Mouse (Mus musculus) liver, embryonic 14.5 days (tissue): Measurements from ENCODE around the gene Actr6. TPM values are rescaled to one million over a fixed set of nuclear protein-coding genes. Genes with fewer than 3 reads are reported as not detected.
"Not testable (repeated sequence)": the region's sequence is repeated elsewhere in the genome, so short reads cannot be mapped to it uniquely, and the experiment has no call there.

Experiments
- ATAC-seq: fragments of 200-750 bp; cut with Nextera tagmentation; 2 replicates; pipeline ENCODE4 v1.8.0; 2017; ENCODE audit warnings: moderate number of reproducible peaks, mild to moderate bottlenecking, moderate library complexity; ENCODE audit not compliant: insufficient read depth
- DNase-seq, 3 experiments: peaks; one replicate each; pipeline ENCODE4 v3.0.0-alpha.2; 2012 to 2013; ENCODE audit warnings: low read depth in 3 of 3, low spot score in 3 of 3
- H3K27ac ChIP-seq: fragments of 300-500 bp; sonication (generic); 2 replicates; pipeline ENCODE4 v1.5.1; 2014; ENCODE audit warnings: moderate library complexity, mild to moderate bottlenecking, control low read depth, inconsistent platforms
- H3K27me3 ChIP-seq: fragments of 300-500 bp; sonication (generic); 2 replicates; pipeline ENCODE4 v1.6.1; 2014; ENCODE audit warnings: mild to moderate bottlenecking, low read length, moderate library complexity; ENCODE audit not compliant: control insufficient read depth, insufficient read depth
- H3K36me3 ChIP-seq: fragments of 300-500 bp; sonication (generic); replicated peaks from 2 replicates; pipeline ENCODE4 v1.6.1; 2014; ENCODE audit warnings: low read depth; ENCODE audit not compliant: control insufficient read depth, insufficient read depth
- H3K4me1 ChIP-seq, 2 experiments: fragments of 200-500 bp in 1 of 2; fragments of 300-500 bp in 1 of 2; sonication (generic) in 1 of 2; replicated peaks; 2 replicates each; pipeline ENCODE4 v1.6.1; 2012 to 2014; ENCODE audit warnings: antibody characterized with exemption in 1 of 2, inconsistent platforms in 1 of 2, low read length in 1 of 2; ENCODE audit not compliant: control insufficient read depth in 2 of 2, insufficient read depth in 2 of 2
- H3K4me2 ChIP-seq: fragments of 300-500 bp; sonication (generic); 2 replicates; pipeline ENCODE4 v1.6.1; 2014; ENCODE audit warnings: low read depth, mild to moderate bottlenecking, control low read depth, moderate library complexity
- H3K4me3 ChIP-seq, 2 experiments: fragments of 200-500 bp in 1 of 2; fragments of 300-500 bp in 1 of 2; sonication (generic) in 1 of 2; 2 replicates each; pipeline ENCODE4 v1.5.1; 2012 to 2014; ENCODE audit warnings: low read depth in 2 of 2, low read length in 2 of 2, mild to moderate bottlenecking in 2 of 2, control low read depth in 1 of 2, inconsistent platforms in 1 of 2, moderate library complexity in 1 of 2; ENCODE audit not compliant: insufficient read depth in 1 of 2
- H3K9ac ChIP-seq: fragments of 300-500 bp; sonication (generic); replicated peaks from 2 replicates; pipeline ENCODE4 v1.6.1; 2014; ENCODE audit warnings: mild to moderate bottlenecking, control low read depth, moderate library complexity
- H3K9me3 ChIP-seq: fragments of 300-500 bp; sonication (generic); 2 replicates; pipeline ENCODE4 v1.6.1; 2016; ENCODE audit warnings: low read length, mixed read lengths; ENCODE audit not compliant: control insufficient read depth
- CTCF ChIP-seq: IDR thresholded peaks from 2 replicates; pipeline ENCODE4 v1.5.1; 2016; ENCODE audit warnings: antibody characterized with exemption, low read depth, control low read depth
- EP300 ChIP-seq: IDR thresholded peaks from 2 replicates; pipeline ENCODE4 v1.6.1; 2016; ENCODE audit warnings: antibody characterized with exemption, low read depth
- WGBS: fragments of 180-500 bp; shearing (Covaris S2); extraction: QIAGEN DNeasy Blood & Tissue Kit; methylation state at CpG from one replicate; pipeline ENCODE4 v1.1.7; 2014; ENCODE audit not compliant: insufficient replicate concordance; 5-methylcytosine and 5-hydroxymethylcytosine counted together
- polyA plus RNA-seq, 2 experiments: library from polyadenylated mRNA; depleted of rRNA in 1 of 2; stranded (reverse) in 1 of 2; unstranded in 1 of 2; fragments of >200 nt; fragmentation: Nextera tagmentation in 1 of 2; extraction: Ambion mirVana in 1 of 2; gene quantifications; 2 replicates each; pipeline versions ENCODE4 v1.2.1 to v1.2.3; 2012 to 2014

The Actr6 gene
- polyA plus RNA-seq, 2 experiments = 6.3 to 19.2 TPM

- H3K9me3 ChIP-seq = no peaks in the 10 kb centered on the region
- H3K4me2 ChIP-seq = no peak overlapping the region
- DNase-seq (no peak), ATAC-seq (no peak)
- no peak overlapping the region for H3K4me3 ChIP-seq
- no peaks in the 10 kb centered on the region for H3K27me3 ChIP-seq
- 85% methylated on average over 3 of the region's 3 CpGs for WGBS
- TF ChIP-seq EP300 (no peak), CTCF (no peak)
- no peak overlapping the region for H3K9ac ChIP-seq
- no peaks in the 10 kb centered on the region for H3K4me1 ChIP-seq
- H3K36me3 ChIP-seq = peaks cover 3% of the 10 kb centered on the region; the same call in 1 of the 2 replicates
- no peak overlapping the region for H3K27ac ChIP-seq
Measured at GRCm38 (mm10) chr10:89707397-89707796, 24.7 kb downstream of the Actr6 start.

GRCm38 (mm10) chr10:89703042-89703441, 29.1 kb downstream of the Actr6 start:
- Histone ChIP-seq H3K9ac (no peak overlapping the region), H3K27me3 (no peaks in the 10 kb centered on the region), H3K36me3 (no peaks in the 10 kb centered on the region), H3K4me3 (no peak overlapping the region), H3K9me3 (no peaks in the 10 kb centered on the region), H3K27ac (no peak overlapping the region), H3K4me2 (no peak overlapping the region), H3K4me1 (no peaks in the 10 kb centered on the region)
- ATAC-seq (no peak), DNase-seq (no peak)
- no peak for TF ChIP-seq CTCF
- TF ChIP-seq EP300 = no peak
- WGBS = 23% methylated on average over 5 of the region's 5 CpGs

GRCm38 (mm10) chr10:89697956-89698355, 34.1 kb downstream of the Actr6 start:
- Histone ChIP-seq H3K9me3 (no peaks in the 10 kb centered on the region), H3K27me3 (no peaks in the 10 kb centered on the region), H3K9ac (no peak overlapping the region), H3K27ac (no peak overlapping the region), H3K4me3 (no peak overlapping the region), H3K4me1 (no peaks in the 10 kb centered on the region), H3K36me3 (no peaks in the 10 kb centered on the region), H3K4me2 (no peak overlapping the region)
- DNase-seq (no peak), ATAC-seq (no peak)
- 72% methylated on average over 3 of the region's 3 CpGs for WGBS
- TF ChIP-seq CTCF (no peak), EP300 (no peak)

- H3K27me3 ChIP-seq, DNase-seq, H3K9ac ChIP-seq, H3K36me3 ChIP-seq, ATAC-seq, H3K9me3 ChIP-seq, H3K4me3 ChIP-seq, H3K4me2 ChIP-seq, H3K4me1 ChIP-seq, H3K27ac ChIP-seq: not testable (repeated sequence)
- TF ChIP-seq CTCF = peak; percentile 30
- WGBS = 51% methylated on average over 2 of the region's 2 CpGs
Measured at GRCm38 (mm10) chr10:89696270-89696669, 35.8 kb downstream of the Actr6 start.

- H3K9ac ChIP-seq = no peak overlapping the region
- TF ChIP-seq EP300 (no peak), CTCF (no peak)
- no peaks in the 10 kb centered on the region for H3K9me3 ChIP-seq
- WGBS = 25% methylated on average over 20 of the region's 20 CpGs
- ATAC-seq = no peak
- H3K27me3 ChIP-seq = no peaks in the 10 kb centered on the region
- H3K4me1 ChIP-seq = peaks cover 0 to under 1% of the 10 kb centered on the region in 2 experiments; a peak in 2 of 4 replicates
- peak overlapping the region; percentile 33 for H3K4me2 ChIP-seq
- H3K36me3 ChIP-seq = no peaks in the 10 kb centered on the region
- H3K4me3 ChIP-seq = no peak overlapping the region
- DNase-seq = no peak
- H3K27ac ChIP-seq = no peak overlapping the region
Measured at GRCm38 (mm10) chr10:89695194-89695911, 36.7 kb downstream of the Actr6 start.
